Mouse (Mus musculus): Measurements from ENCODE around the gene Txnip. TPM values are rescaled to one million over a fixed set of nuclear protein-coding genes. Genes with fewer than 3 reads are reported as not detected.
A peak's percentile ranks its signal among the peaks of the same experiment; 100 is the strongest.

Txnip gene
- polyA plus RNA-seq, 1 experiment from 2014 or later = 42.8 TPM

- Histone ChIP-seq H3K27ac (replicated peaks) (peak overlapping the region; percentile 68), H3K27me3 (no peaks in the 10 kb centered on the region), H3K9ac (no peak overlapping the region), H3K4me2 (no peak overlapping the region), H3K4me1 (replicated peaks) (peaks cover 57% of the 10 kb centered on the region), H3K4me3 (replicated peaks) (no peak overlapping the region), H3K9me3 (replicated peaks) (no peaks in the 10 kb centered on the region), H3K36me3 (replicated peaks) (no peaks in the 10 kb centered on the region)
- 59% methylated on average over 4 of the region's 4 CpGs for WGBS (ENCODE audit: insufficient replicate concordance)
- ATAC-seq (ENCODE audit: insufficient read depth) = no peak
Measured at GRCm38 (mm10) chr3:96577566-96577965, 19.8 kb downstream of the Txnip start.

DNA sequence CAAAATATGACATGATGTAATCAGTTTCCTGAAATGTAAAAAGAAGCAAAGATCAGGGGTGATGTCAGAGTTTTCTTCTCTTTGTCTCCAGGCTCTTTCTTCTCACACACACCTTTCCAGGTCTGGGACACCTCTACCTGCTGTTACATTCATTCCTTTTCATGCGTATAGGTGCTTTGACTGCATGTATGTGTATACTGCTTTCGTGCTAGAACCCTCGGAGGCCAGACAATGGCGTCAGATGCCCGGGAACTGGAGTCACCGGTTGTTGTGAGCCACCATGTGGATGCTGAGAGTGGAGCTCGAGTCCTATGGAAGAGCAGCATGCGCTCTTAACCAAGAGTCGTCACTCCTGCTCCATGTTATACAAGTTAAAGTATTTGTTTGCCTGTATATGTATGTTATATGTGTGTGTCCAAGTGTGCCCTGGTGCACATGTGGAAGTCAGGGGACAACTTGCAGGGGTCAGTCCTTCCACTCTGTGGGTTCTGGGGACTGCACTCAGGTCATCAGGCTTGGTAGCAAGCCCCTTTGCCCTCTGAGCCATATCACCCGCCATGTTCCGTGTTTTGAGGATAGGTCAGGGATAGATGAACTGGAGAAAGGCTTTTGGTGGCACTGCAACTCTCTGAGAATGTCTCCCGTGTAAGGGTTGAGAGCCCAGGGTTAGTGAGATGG is 20.9 kb downstream of the Txnip start:
- Histone ChIP-seq H3K4me1 (replicated peaks) (peaks cover 54% of the 10 kb centered on the region), H3K36me3 (replicated peaks) (no peaks in the 10 kb centered on the region), H3K9ac (no peak overlapping the region), H3K27me3 (no peaks in the 10 kb centered on the region), H3K4me2 (no peak overlapping the region), H3K9me3 (replicated peaks) (no peaks in the 10 kb centered on the region), H3K4me3 (replicated peaks) (no peak overlapping the region), H3K27ac (replicated peaks) (0 out of 2 replicates have a peak overlapping the region, but pooled peaks have one; percentile 1)
- 75% methylated on average over 12 of the region's 12 CpGs for WGBS (ENCODE audit: insufficient replicate concordance)
- ATAC-seq (ENCODE audit: insufficient read depth) = no peak

DNA sequence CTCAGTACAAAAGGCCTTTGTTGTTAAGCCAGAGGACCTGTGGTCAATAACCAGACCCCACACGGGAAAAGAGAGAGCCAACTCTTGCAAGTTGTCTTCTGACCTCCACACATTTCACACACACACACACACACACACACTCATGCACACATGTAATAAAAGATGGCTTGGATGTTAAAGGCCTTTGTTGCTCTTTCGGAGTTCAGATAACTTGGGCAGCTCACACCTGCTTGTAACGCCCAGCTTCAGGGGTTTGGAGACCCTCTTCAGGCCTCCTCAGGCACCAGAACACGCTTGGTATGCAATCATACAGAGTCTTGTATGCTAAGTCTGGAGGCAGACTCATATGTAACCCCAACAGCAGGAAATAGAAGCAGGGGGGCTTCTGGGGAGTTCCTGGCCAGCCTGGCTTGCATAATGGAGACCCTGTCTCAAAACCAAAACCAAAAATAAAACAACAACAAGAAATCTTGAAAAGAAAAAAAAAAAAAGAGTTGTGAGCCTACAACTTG is 21.5 kb downstream of the Txnip start:
- Histone ChIP-seq H3K4me1 (replicated peaks) (peaks cover 48% of the 10 kb centered on the region), H3K27ac (replicated peaks) (peak overlapping the region; percentile 35; the same call in 1 of the 2 replicates)

DNA sequence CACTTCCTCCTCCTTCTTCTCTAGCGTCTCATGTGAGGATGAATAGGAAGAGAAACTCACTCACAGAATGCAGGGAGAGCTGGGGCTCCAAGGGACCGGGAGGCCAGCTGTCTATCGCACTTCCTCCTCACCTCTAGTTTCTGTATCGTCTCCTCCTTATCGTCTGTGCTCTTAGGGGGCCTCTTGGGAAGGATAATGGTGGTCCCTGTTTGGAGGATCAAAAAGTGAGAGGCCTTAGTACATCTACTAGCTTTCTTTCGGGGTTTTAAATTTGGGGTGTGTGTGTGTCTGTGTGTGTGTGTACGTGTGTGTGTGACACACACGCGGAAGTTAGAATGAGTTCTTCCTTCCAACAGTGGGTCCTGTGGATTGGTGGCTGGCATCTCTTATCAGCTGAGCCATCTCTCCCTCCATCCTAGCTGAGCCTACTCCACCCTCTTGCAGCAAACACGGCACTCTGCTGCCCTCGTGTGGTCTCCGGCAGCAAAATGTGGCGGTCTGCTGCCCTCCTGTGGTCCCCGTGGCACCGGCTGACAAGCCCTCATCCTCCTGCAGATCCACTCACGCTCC is 22.2 kb downstream of the Txnip start:
- 2% methylated on average over 16 of the region's 16 CpGs for WGBS (ENCODE audit: insufficient replicate concordance)
- Histone ChIP-seq H3K36me3 (replicated peaks) (no peaks in the 10 kb centered on the region), H3K27me3 (no peaks in the 10 kb centered on the region), H3K9ac (no peak overlapping the region), H3K27ac (replicated peaks) (peak overlapping the region; percentile 35; the same call in 1 of the 2 replicates), H3K9me3 (replicated peaks) (no peaks in the 10 kb centered on the region), H3K4me2 (peak overlapping the region; percentile 53), H3K4me3 (replicated peaks) (peak overlapping the region; percentile 20; the same call in 1 of the 2 replicates), H3K4me1 (replicated peaks) (peaks cover 45% of the 10 kb centered on the region)
- ATAC-seq (ENCODE audit: insufficient read depth) = peak; percentile 41; the same call in 1 of the 2 replicates

More for the DNA sequence above, 21.5 kb downstream of the Txnip start:
- Histone ChIP-seq H3K9me3 (replicated peaks) (no peaks in the 10 kb centered on the region), H3K36me3 (replicated peaks) (no peaks in the 10 kb centered on the region), H3K4me3 (replicated peaks) (no peak overlapping the region), H3K27me3 (no peaks in the 10 kb centered on the region), H3K4me2 (peak overlapping the region; percentile 53; the same call in 1 of the 2 replicates), H3K9ac (no peak overlapping the region)
- no peak for ATAC-seq (ENCODE audit: insufficient read depth)
- 61% methylated on average over 4 of the region's 4 CpGs for WGBS (ENCODE audit: insufficient replicate concordance)

GRCm38 (mm10) chr3:96581141-96581540 is 23.4 kb downstream of the Txnip start:
- no peaks in the 10 kb centered on the region for H3K27me3 ChIP-seq
- ATAC-seq (ENCODE audit: insufficient read depth) = no peak
- no peak overlapping the region for H3K9ac ChIP-seq
- no peaks in the 10 kb centered on the region for H3K36me3 ChIP-seq (replicated peaks)
- no peaks in the 10 kb centered on the region for H3K9me3 ChIP-seq (replicated peaks)
- no peak overlapping the region for H3K27ac ChIP-seq (replicated peaks)
- 59% methylated on average over 6 of the region's 6 CpGs for WGBS (ENCODE audit: insufficient replicate concordance)
- H3K4me1 ChIP-seq (replicated peaks) = peaks cover 35% of the 10 kb centered on the region
- H3K4me3 ChIP-seq (replicated peaks) = no peak overlapping the region
- H3K4me2 ChIP-seq = no peak overlapping the region

- no peak overlapping the region for H3K9ac ChIP-seq
- no peak for ATAC-seq (ENCODE audit: insufficient read depth)
- H3K4me1 ChIP-seq (replicated peaks) = peaks cover 27% of the 10 kb centered on the region
- no peaks in the 10 kb centered on the region for H3K9me3 ChIP-seq (replicated peaks)
- WGBS (ENCODE audit: insufficient replicate concordance) = 76% methylated on average over 16 of the region's 16 CpGs
- H3K27ac ChIP-seq (replicated peaks) = no peak overlapping the region
- H3K4me2 ChIP-seq = no peak overlapping the region
- H3K4me3 ChIP-seq (replicated peaks) = no peak overlapping the region
- H3K27me3 ChIP-seq = no peaks in the 10 kb centered on the region
- no peaks in the 10 kb centered on the region for H3K36me3 ChIP-seq (replicated peaks)
Measured at GRCm38 (mm10) chr3:96581771-96582515, 24.2 kb downstream of the Txnip start.

DNA sequence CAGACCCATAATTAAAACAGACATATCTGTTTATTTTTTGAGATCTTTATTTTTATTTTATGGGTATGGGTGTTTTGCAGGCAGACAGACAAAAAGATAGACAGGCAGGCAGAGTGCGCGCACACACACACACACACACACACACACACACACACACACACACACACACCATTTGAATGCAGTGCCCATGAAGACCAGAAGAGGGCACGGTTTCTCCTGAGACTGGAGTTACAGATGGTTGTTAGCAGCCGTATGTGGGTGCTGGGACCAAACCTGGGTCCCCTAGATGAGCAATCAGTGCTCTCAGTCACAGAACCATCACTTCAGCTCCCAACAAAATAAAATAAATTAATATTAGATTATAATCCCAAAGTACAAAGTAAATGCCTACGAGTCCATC is 25.6 kb downstream of the Txnip start:
- WGBS (ENCODE audit: insufficient replicate concordance) = 81% methylated on average over 5 of the region's 5 CpGs
- Histone ChIP-seq H3K36me3 (replicated peaks) (no peaks in the 10 kb centered on the region), H3K27me3 (no peaks in the 10 kb centered on the region), H3K4me2 (no peak overlapping the region), H3K9me3 (replicated peaks) (no peaks in the 10 kb centered on the region), H3K4me1 (replicated peaks) (peaks cover 20% of the 10 kb centered on the region), H3K4me3 (replicated peaks) (no peak overlapping the region), H3K9ac (no peak overlapping the region), H3K27ac (replicated peaks) (no peak overlapping the region)
- no peak for ATAC-seq (ENCODE audit: insufficient read depth)

DNA sequence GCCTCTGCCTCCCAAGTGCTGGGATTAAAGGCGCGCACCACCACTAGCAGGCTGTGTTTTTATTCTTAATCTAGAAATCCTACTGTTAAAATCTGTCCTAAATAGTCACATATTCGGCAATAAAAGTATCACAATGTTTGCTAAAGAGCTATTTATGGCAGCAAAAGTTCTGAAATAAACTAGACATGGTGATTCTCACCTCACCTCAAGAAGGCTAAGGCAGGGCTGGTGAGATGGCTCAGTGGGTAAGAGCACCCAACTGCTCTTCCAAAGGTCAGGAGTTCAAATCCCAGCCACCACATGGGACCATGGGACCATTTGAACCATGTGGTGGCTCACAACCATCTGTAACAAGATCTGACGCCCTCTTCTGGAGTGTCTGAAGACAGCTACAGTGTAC is 32.9 kb downstream of the Txnip start:
- Histone ChIP-seq H3K36me3 (replicated peaks) (no peaks in the 10 kb centered on the region), H3K27me3 (peaks cover 10% of the 10 kb centered on the region), H3K27ac (replicated peaks) (no peak overlapping the region), H3K4me3 (replicated peaks) (no peak overlapping the region), H3K4me2 (no peak overlapping the region), H3K9ac (no peak overlapping the region), H3K4me1 (replicated peaks) (peaks cover 16% of the 10 kb centered on the region), H3K9me3 (replicated peaks) (no peaks in the 10 kb centered on the region)
- no peak for ATAC-seq (ENCODE audit: insufficient read depth)
- WGBS (ENCODE audit: insufficient replicate concordance) = 72% methylated on average over 4 of the region's 4 CpGs

- Histone ChIP-seq H3K27me3 (peaks cover 37% of the 10 kb centered on the region), H3K9me3 (replicated peaks) (no peaks in the 10 kb centered on the region), H3K4me1 (replicated peaks) (peaks cover 39% of the 10 kb centered on the region), H3K36me3 (replicated peaks) (no peaks in the 10 kb centered on the region), H3K9ac (peak overlapping the region; percentile 74), H3K4me2 (peak overlapping the region; percentile 79), H3K4me3 (replicated peaks) (peak overlapping the region; percentile 72), H3K27ac (replicated peaks) (peak overlapping the region; percentile 86)
- ATAC-seq (ENCODE audit: insufficient read depth) = 0 out of 2 replicates have a peak, but pooled peaks have one; percentile 15
- under 1% methylated on average over 10 of the region's 10 CpGs for WGBS (ENCODE audit: insufficient replicate concordance)
Measured at GRCm38 (mm10) chr3:96593374-96593773, 35.6 kb downstream of the Txnip start.

GRCm38 (mm10) chr3:96593790-96594560 is 36.2 kb downstream of the Txnip start, which contains the start of gene Polr3gl:
Gene Polr3gl, minus strand, starts transcription at chr3:96594181.
- under 1% methylated on average over 38 of the region's 38 CpGs for WGBS (ENCODE audit: insufficient replicate concordance)
- Histone ChIP-seq H3K4me3 (replicated peaks) (peak within 1 kb of the TSS; percentile 72), H3K27ac (replicated peaks) (peak within 1 kb of the TSS; percentile 86), H3K4me2 (peak within 1 kb of the TSS; percentile 79), H3K27me3 (peaks cover 43% of the 10 kb centered on the region), H3K9ac (peak within 1 kb of the TSS; percentile 74), H3K9me3 (replicated peaks) (no peaks in the 10 kb centered on the region), H3K36me3 (replicated peaks) (no peaks in the 10 kb centered on the region), H3K4me1 (replicated peaks) (peaks cover 44% of the 10 kb centered on the region)
- peak; percentile 94 for ATAC-seq (ENCODE audit: insufficient read depth)

Measured in liver, embryonic 15.5 days (tissue).